Mouse (Mus musculus): ENCODE data around the gene Sar1b. TPM values are rescaled to one million over a fixed set of nuclear protein-coding genes. Genes with fewer than 3 reads are reported as not detected.
"Not testable (repeated sequence)": the region's sequence is repeated elsewhere in the genome, so short reads cannot be mapped to it uniquely, and the experiment has no call there.

Sar1b gene
- 98.5 and 124 TPM in 2 replicates for polyA plus RNA-seq (2012; rRNA removed)

GRCm38 (mm10) chr11:51763213-51763907 is at the start of gene Sar1b, which contains the start of gene Sec24a:
Sar1b (plus strand) TSS chr11:51763687.
Sec24a (minus strand) TSS chr11:51763634.
- peak; percentile 69 for DNase-seq (ENCODE audit: low spot score)

- no peak for DNase-seq (ENCODE audit: low spot score)
Measured at GRCm38 (mm10) chr11:51721066-51721465, 42.4 kb upstream of the Sar1b start.

- no peak for DNase-seq (ENCODE audit: low spot score)
Measured at GRCm38 (mm10) chr11:51732883-51733282, 30.6 kb upstream of the Sar1b start.

GRCm38 (mm10) chr11:51734218-51734617 is 29.3 kb upstream of the Sar1b start:
- DNase-seq (ENCODE audit: low spot score) = not testable (repeated sequence)

GRCm38 (mm10) chr11:51738651-51739403 is 24.7 kb upstream of the Sar1b start:
- no peak for DNase-seq (ENCODE audit: low spot score)

- no peak for DNase-seq (ENCODE audit: low spot score)
Measured at GRCm38 (mm10) chr11:51740701-51741100, 22.8 kb upstream of the Sar1b start.

GRCm38 (mm10) chr11:51746096-51746495 is 17.4 kb upstream of the Sar1b start:
- DNase-seq (ENCODE audit: low spot score) = no peak

GRCm38 (mm10) chr11:51751623-51752225 is 11.8 kb upstream of the Sar1b start:
- not testable (repeated sequence) for DNase-seq (ENCODE audit: low spot score)

- DNase-seq (ENCODE audit: low spot score) = no peak
Measured at GRCm38 (mm10) chr11:51755621-51756311, 7.7 kb upstream of the Sar1b start.

GRCm38 (mm10) chr11:51756352-51756771 is 7.1 kb upstream of the Sar1b start:
- DNase-seq (ENCODE audit: low spot score) = peak; percentile 92

- no peak for DNase-seq (ENCODE audit: low spot score)
Measured at GRCm38 (mm10) chr11:51757023-51757422, 6.5 kb upstream of the Sar1b start.

GRCm38 (mm10) chr11:51757625-51758024 is 5.9 kb upstream of the Sar1b start:
- no peak for DNase-seq (ENCODE audit: low spot score)

- not testable (repeated sequence) for DNase-seq (ENCODE audit: low spot score)
Measured at GRCm38 (mm10) chr11:51758207-51758606, 5.3 kb upstream of the Sar1b start.

GRCm38 (mm10) chr11:51759251-51759650 is 4.2 kb upstream of the Sar1b start:
- no peak for DNase-seq (ENCODE audit: low spot score)

- DNase-seq (ENCODE audit: low spot score) = no peak
Measured at GRCm38 (mm10) chr11:51759941-51760657, 3.4 kb upstream of the Sar1b start.

GRCm38 (mm10) chr11:51761241-51761640 is 2.2 kb upstream of the Sar1b start:
- DNase-seq (ENCODE audit: low spot score) = no peak

GRCm38 (mm10) chr11:51763955-51764354 is 468 bp downstream of the Sar1b start:
- DNase-seq (ENCODE audit: low spot score) = no peak

- DNase-seq (ENCODE audit: low spot score) = no peak
Measured at GRCm38 (mm10) chr11:51764816-51765215, 1.3 kb downstream of the Sar1b start.

GRCm38 (mm10) chr11:51767579-51768220 is 4.2 kb downstream of the Sar1b start:
- DNase-seq (ENCODE audit: low spot score) = no peak

GRCm38 (mm10) chr11:51768296-51768695 is 4.8 kb downstream of the Sar1b start:
- DNase-seq (ENCODE audit: low spot score) = no peak

- DNase-seq (ENCODE audit: low spot score) = no peak
Measured at GRCm38 (mm10) chr11:51775507-51775906, 12.0 kb downstream of the Sar1b start.
